In genomic region chr4:100768606-100769005, GRCm38 (mm10) we compare ENCODE assay signal across 16 mouse cellular contexts. TPM values are rescaled to one million over a fixed set of nuclear protein-coding genes. Genes with fewer than 3 reads are reported as not detected.
DNase-seq lines count a peak whose midpoint lies in the region; ATAC-seq and TF ChIP-seq lines count a peak whose summit lies in the region.
"Had no signal": no experiment of that assay in that cellular context is flagged by ENCODE, and none has a peak within 500 bp of the region (broad histone marks: within the 10 kb centered on the region; RNA-seq: fewer than 3 reads in every experiment).

No protein-coding gene starts in this region.

- no peaks in the 10 kb centered on the region for H3K9me3 ChIP-seq in kidney, embryonic 16.5 days (ENCODE audit: low read length)
- H3K9me3 ChIP-seq: embryonic facial prominence, embryonic 15.5 days; forebrain, embryonic 13.5 days; hindbrain, embryonic 10.5 days; limb, embryonic 13.5 days had no signal

- no peak for ATAC-seq in kidney, embryonic 16.5 days (ENCODE audit: low FRiP score, low TSS enrichment)
- ATAC-seq in inflammation-experienced regulatory T-cells, adult 6 months: no peak
- ATAC-seq: forebrain, embryonic 13.5 days had no signal

- H3K4me2 ChIP-seq in kidney, embryonic 16.5 days (replicated peaks; ENCODE audit: low read depth, low read length): no peak overlapping the region
- H3K4me2 ChIP-seq: embryonic facial prominence, embryonic 15.5 days; forebrain, embryonic 13.5 days; limb, embryonic 13.5 days; midbrain, embryonic 11.5 days had no signal

- WGBS in kidney, adult 2 months: 22% methylated on average over 3 of the region's 3 CpGs
- 30% methylated on average over 3 of the region's 3 CpGs for WGBS in kidney, embryonic 16.5 days

- H3K27me3 ChIP-seq in kidney, adult 2 months (replicated peaks; ENCODE audit: control insufficient read depth, insufficient read depth, low read length): no peaks in the 10 kb centered on the region
- no peaks in the 10 kb centered on the region for H3K27me3 ChIP-seq in kidney, embryonic 16.5 days (ENCODE audit: insufficient read depth, low read length)
- H3K27me3 ChIP-seq: embryonic facial prominence, embryonic 15.5 days; forebrain, embryonic 13.5 days; limb, embryonic 13.5 days had no signal

- H3K4me1 ChIP-seq in kidney, adult 2 months (ENCODE audit: control insufficient read depth, insufficient read depth, low read length): peaks cover 2% of the 10 kb centered on the region; the same call in 1 of the 2 replicates
- H3K4me1 ChIP-seq in kidney, embryonic 16.5 days (ENCODE audit: insufficient read depth, low read length): no peaks in the 10 kb centered on the region
- H3K4me1 ChIP-seq: embryonic facial prominence, embryonic 15.5 days; forebrain, embryonic 13.5 days; hindbrain, embryonic 10.5 days had no signal

- H3K36me3 ChIP-seq in kidney, adult 2 months (ENCODE audit: control insufficient read depth, insufficient read depth, low read length): no peaks in the 10 kb centered on the region
- H3K36me3 ChIP-seq in kidney, embryonic 16.5 days (ENCODE audit: insufficient read depth, low read length): no peaks in the 10 kb centered on the region
- H3K36me3 ChIP-seq: embryonic facial prominence, embryonic 15.5 days; hindbrain, embryonic 10.5 days; limb, embryonic 13.5 days had no signal

- no peak for TF ChIP-seq POLR2A in kidney, adult 2 months (IDR thresholded peaks at IDR 0.05; ENCODE audit: low read depth, low read length)

- peak overlapping the region; percentile 96 for H3K27ac ChIP-seq in kidney, adult 2 months (ENCODE audit: insufficient read depth, low read depth, low read length)
- H3K27ac ChIP-seq in kidney, embryonic 16.5 days (ENCODE audit: low read length): no peak overlapping the region
- H3K27ac ChIP-seq: embryonic facial prominence, embryonic 15.5 days; forebrain, embryonic 13.5 days; hindbrain, embryonic 10.5 days; layer of hippocampus, adult 2 months; left cerebral cortex, adult 2 months; limb, embryonic 13.5 days had no signal

- H3K9ac ChIP-seq in kidney, embryonic 16.5 days (replicated peaks; ENCODE audit: low read length): no peak overlapping the region
- H3K9ac ChIP-seq: embryonic facial prominence, embryonic 15.5 days; forebrain, embryonic 13.5 days; limb, embryonic 13.5 days had no signal

- DNase-seq in kidney, adult 2 months: peak; percentile 96
- DNase-seq in gonadal fat pad, adult 2 months (ENCODE audit: low read depth): peak; percentile 87
- peak; percentile 86 for DNase-seq in kidney, postnatal 14 days
- peak; percentile 31 for DNase-seq in lung, postnatal 36 days
- no peak for DNase-seq in thymus, postnatal 0 days (ENCODE audit: low spot score)
- DNase-seq: adrenal gland, postnatal 10 days; right cerebral cortex, postnatal 4 days had no signal

- no peak overlapping the region for H3K4me3 ChIP-seq in kidney, adult 2 months (ENCODE audit: insufficient read depth, low read depth, low read length)
- no peak overlapping the region for H3K4me3 ChIP-seq in kidney, embryonic 16.5 days (ENCODE audit: low read length)
- H3K4me3 ChIP-seq: embryonic facial prominence, embryonic 15.5 days; forebrain, embryonic 13.5 days; hindbrain, embryonic 10.5 days; layer of hippocampus, adult 2 months; left cerebral cortex, adult 2 months; limb, embryonic 13.5 days had no signal

- no peak for TF ChIP-seq CTCF in kidney, adult 2 months (conservative IDR thresholded peaks at IDR 0.05; ENCODE audit: insufficient read depth, insufficient read length, low read depth, low read length)

RNA-seq across cellular contexts. Expression of gene Cachd1, which starts 7.9 kb away (rescaled TPM):
- 61.0 and 69.3 TPM in 2 replicates for polyA plus RNA-seq in kidney, adult 2 months (2012; rRNA removed)
- polyA plus RNA-seq in kidney, embryonic 16.5 days (2015; fragmentation: Nextera tagmentation; extraction: Ambion mirVana): 12.0 and 17.9 TPM in 2 replicates
- 81.0 and 97.7 TPM in 2 replicates for polyA plus RNA-seq in gonadal fat pad, adult 2 months (2012; rRNA removed)
- 3.5 and 3.9 TPM in 2 replicates for polyA plus RNA-seq in thymus, postnatal 0 days (2015; fragmentation: Nextera tagmentation; extraction: Ambion mirVana)
- not detected for polyA plus RNA-seq in inflammation-experienced regulatory T-cells, adult 6 months (2017; shearing (Covaris generic))
